Mouse (Mus musculus) liver, embryonic 14.5 days (tissue): ENCODE measurements around the gene Glce.

Experiments
- CTCF ChIP-seq: IDR thresholded peaks from 2 replicates; pipeline ENCODE4 v1.5.1; 2016; ENCODE audit warnings: antibody characterized with exemption, low read depth, control low read depth
- EP300 ChIP-seq: IDR thresholded peaks from 2 replicates; pipeline ENCODE4 v1.6.1; 2016; ENCODE audit warnings: antibody characterized with exemption, low read depth

GRCm38 (mm10) chr9:62143428-62143827, 21.0 kb upstream of the Glce start:
- TF ChIP-seq EP300 (no peak), CTCF (no peak)
